Mouse (Mus musculus): ENCODE data around the gene Ttc13. TPM values are rescaled to one million over a fixed set of nuclear protein-coding genes. Genes with fewer than 3 reads are reported as not detected.
A peak's percentile ranks its signal among the peaks of the same experiment; 100 is the strongest.

Ttc13 gene
- polyA plus RNA-seq, 1 experiment from 2014 or later = 34.7 TPM

GRCm38 (mm10) chr8:124715736-124716135 is 6.0 kb downstream of the Ttc13 start:
- Histone ChIP-seq H3K4me2 (ENCODE audit: low read depth, low read length) (no peak overlapping the region), H3K36me3 (ENCODE audit: control insufficient read depth, insufficient read depth, low read length) (peaks cover 8% of the 10 kb centered on the region; the same call in 1 of the 2 replicates), H3K9ac (ENCODE audit: low read depth, low read length) (no peak overlapping the region), H3K27me3 (replicated peaks; ENCODE audit: control insufficient read depth, insufficient read depth, low read length) (no peaks in the 10 kb centered on the region), H3K27ac (ENCODE audit: low read length) (no peak overlapping the region), H3K4me1 (ENCODE audit: control insufficient read depth, insufficient read depth, low read length) (peaks cover 3% of the 10 kb centered on the region), H3K9me3 (ENCODE audit: control insufficient read depth, low read length) (no peaks in the 10 kb centered on the region), H3K4me3 (ENCODE audit: low read length) (no peak overlapping the region)
- peak; percentile 57; the same call in 1 of the 2 replicates for ATAC-seq
- WGBS = 81% methylated on average over 8 of the region's 8 CpGs

GRCm38 (mm10) chr8:124713207-124713606 is 8.6 kb downstream of the Ttc13 start:
- Histone ChIP-seq H3K36me3 (ENCODE audit: control insufficient read depth, insufficient read depth, low read length) (peaks cover 10% of the 10 kb centered on the region; the same call in 1 of the 2 replicates), H3K27me3 (replicated peaks; ENCODE audit: control insufficient read depth, insufficient read depth, low read length) (no peaks in the 10 kb centered on the region), H3K9ac (ENCODE audit: low read depth, low read length) (no peak overlapping the region), H3K9me3 (ENCODE audit: control insufficient read depth, low read length) (no peaks in the 10 kb centered on the region), H3K4me3 (ENCODE audit: low read length) (no peak overlapping the region), H3K4me1 (ENCODE audit: control insufficient read depth, insufficient read depth, low read length) (no peaks in the 10 kb centered on the region), H3K27ac (ENCODE audit: low read length) (no peak overlapping the region), H3K4me2 (ENCODE audit: low read depth, low read length) (no peak overlapping the region)
- whole genome bisulfite sequencing = 90% methylated on average over 6 of the region's 6 CpGs
- ATAC-seq = no peak

- no peaks in the 10 kb centered on the region for H3K9me3 ChIP-seq (ENCODE audit: control insufficient read depth, low read length)
- H3K4me1 ChIP-seq (ENCODE audit: control insufficient read depth, insufficient read depth, low read length) = 0 out of 2 replicates have a peak, but pooled peaks cover 4% of the 10 kb centered on the region
- no peak overlapping the region for H3K4me2 ChIP-seq (ENCODE audit: low read depth, low read length)
- H3K36me3 ChIP-seq (ENCODE audit: control insufficient read depth, insufficient read depth, low read length) = 0 out of 2 replicates have a peak, but pooled peaks cover 3% of the 10 kb centered on the region
- no peak overlapping the region for H3K4me3 ChIP-seq (ENCODE audit: low read length)
- no peaks in the 10 kb centered on the region for H3K27me3 ChIP-seq (replicated peaks; ENCODE audit: control insufficient read depth, insufficient read depth, low read length)
- no peak overlapping the region for H3K27ac ChIP-seq (ENCODE audit: low read length)
- H3K9ac ChIP-seq (ENCODE audit: low read depth, low read length) = no peak overlapping the region
- WGBS = 89% methylated on average over 8 of the region's 8 CpGs
- peak; percentile 79 for ATAC-seq
These were observed 16.0 kb downstream of the Ttc13 start for GRCm38 (mm10) chr8:124705823-124706222.

- Histone ChIP-seq H3K27me3 (replicated peaks; ENCODE audit: control insufficient read depth, insufficient read depth, low read length) (no peaks in the 10 kb centered on the region), H3K36me3 (ENCODE audit: control insufficient read depth, insufficient read depth, low read length) (no peaks in the 10 kb centered on the region), H3K4me2 (ENCODE audit: low read depth, low read length) (no peak overlapping the region), H3K4me3 (ENCODE audit: low read length) (no peak overlapping the region), H3K9ac (ENCODE audit: low read depth, low read length) (no peak overlapping the region), H3K9me3 (ENCODE audit: control insufficient read depth, low read length) (no peaks in the 10 kb centered on the region), H3K4me1 (ENCODE audit: control insufficient read depth, insufficient read depth, low read length) (0 out of 2 replicates have a peak, but pooled peaks cover 4% of the 10 kb centered on the region), H3K27ac (ENCODE audit: low read length) (no peak overlapping the region)
- ATAC-seq = no peak
- 86% methylated on average over 4 of the region's 4 CpGs for WGBS
These were observed 17.4 kb downstream of the Ttc13 start for GRCm38 (mm10) chr8:124704376-124704775.

GRCm38 (mm10) chr8:124703526-124703925 is 18.3 kb downstream of the Ttc13 start:
- H3K36me3 ChIP-seq (ENCODE audit: control insufficient read depth, insufficient read depth, low read length) = no peaks in the 10 kb centered on the region
- no peak overlapping the region for H3K9ac ChIP-seq (ENCODE audit: low read depth, low read length)
- H3K9me3 ChIP-seq (ENCODE audit: control insufficient read depth, low read length) = no peaks in the 10 kb centered on the region
- H3K27ac ChIP-seq (ENCODE audit: low read length) = no peak overlapping the region
- 0 out of 2 replicates have a peak, but pooled peaks cover 4% of the 10 kb centered on the region for H3K4me1 ChIP-seq (ENCODE audit: control insufficient read depth, insufficient read depth, low read length)
- no peak for ATAC-seq
- H3K4me2 ChIP-seq (ENCODE audit: low read depth, low read length) = no peak overlapping the region
- no peaks in the 10 kb centered on the region for H3K27me3 ChIP-seq (replicated peaks; ENCODE audit: control insufficient read depth, insufficient read depth, low read length)
- 61% methylated on average over 4 of the region's 4 CpGs for WGBS
- no peak overlapping the region for H3K4me3 ChIP-seq (ENCODE audit: low read length)

GRCm38 (mm10) chr8:124702183-124702582 is 19.6 kb downstream of the Ttc13 start:
- ATAC-seq = no peak
- no peak overlapping the region for H3K27ac ChIP-seq (ENCODE audit: low read length)
- no peaks in the 10 kb centered on the region for H3K27me3 ChIP-seq (replicated peaks; ENCODE audit: control insufficient read depth, insufficient read depth, low read length)
- no peaks in the 10 kb centered on the region for H3K36me3 ChIP-seq (ENCODE audit: control insufficient read depth, insufficient read depth, low read length)
- 0 out of 2 replicates have a peak, but pooled peaks cover 4% of the 10 kb centered on the region for H3K4me1 ChIP-seq (ENCODE audit: control insufficient read depth, insufficient read depth, low read length)
- no peak overlapping the region for H3K4me2 ChIP-seq (ENCODE audit: low read depth, low read length)
- no peak overlapping the region for H3K4me3 ChIP-seq (ENCODE audit: low read length)
- no peaks in the 10 kb centered on the region for H3K9me3 ChIP-seq (ENCODE audit: control insufficient read depth, low read length)
- WGBS = 91% methylated on average over 3 of the region's 3 CpGs
- H3K9ac ChIP-seq (ENCODE audit: low read depth, low read length) = no peak overlapping the region

GRCm38 (mm10) chr8:124701023-124701422 is 20.8 kb downstream of the Ttc13 start:
- H3K9ac ChIP-seq (ENCODE audit: low read depth, low read length) = no peak overlapping the region
- H3K9me3 ChIP-seq (ENCODE audit: control insufficient read depth, low read length) = no peaks in the 10 kb centered on the region
- no peaks in the 10 kb centered on the region for H3K36me3 ChIP-seq (ENCODE audit: control insufficient read depth, insufficient read depth, low read length)
- 80% methylated on average over 9 of the region's 9 CpGs for WGBS
- no peak overlapping the region for H3K4me2 ChIP-seq (ENCODE audit: low read depth, low read length)
- H3K27ac ChIP-seq (ENCODE audit: low read length) = no peak overlapping the region
- peaks cover 3% of the 10 kb centered on the region; the same call in 1 of the 2 replicates for H3K4me1 ChIP-seq (ENCODE audit: control insufficient read depth, insufficient read depth, low read length)
- no peak overlapping the region for H3K4me3 ChIP-seq (ENCODE audit: low read length)
- ATAC-seq = no peak
- H3K27me3 ChIP-seq (replicated peaks; ENCODE audit: control insufficient read depth, insufficient read depth, low read length) = no peaks in the 10 kb centered on the region

- no peak for ATAC-seq
- Histone ChIP-seq H3K4me1 (ENCODE audit: control insufficient read depth, insufficient read depth, low read length) (peaks cover 5% of the 10 kb centered on the region; the same call in 1 of the 2 replicates), H3K36me3 (ENCODE audit: control insufficient read depth, insufficient read depth, low read length) (no peaks in the 10 kb centered on the region), H3K4me2 (ENCODE audit: low read depth, low read length) (no peak overlapping the region), H3K27me3 (replicated peaks; ENCODE audit: control insufficient read depth, insufficient read depth, low read length) (no peaks in the 10 kb centered on the region), H3K4me3 (ENCODE audit: low read length) (no peak overlapping the region), H3K9me3 (ENCODE audit: control insufficient read depth, low read length) (no peaks in the 10 kb centered on the region), H3K27ac (ENCODE audit: low read length) (no peak overlapping the region), H3K9ac (ENCODE audit: low read depth, low read length) (no peak overlapping the region)
- 91% methylated on average over 5 of the region's 5 CpGs for WGBS
These were observed 21.5 kb downstream of the Ttc13 start for GRCm38 (mm10) chr8:124700271-124700670.

GRCm38 (mm10) chr8:124695424-124696100 is 26.2 kb downstream of the Ttc13 start:
- ATAC-seq = peak; percentile 93
- Histone ChIP-seq H3K4me1 (ENCODE audit: control insufficient read depth, insufficient read depth, low read length) (peaks cover 11% of the 10 kb centered on the region), H3K4me2 (ENCODE audit: low read depth, low read length) (no peak overlapping the region), H3K27me3 (replicated peaks; ENCODE audit: control insufficient read depth, insufficient read depth, low read length) (no peaks in the 10 kb centered on the region), H3K36me3 (ENCODE audit: control insufficient read depth, insufficient read depth, low read length) (peaks cover 3% of the 10 kb centered on the region; the same call in 1 of the 2 replicates), H3K9ac (ENCODE audit: low read depth, low read length) (no peak overlapping the region), H3K27ac (ENCODE audit: low read length) (peak overlapping the region; percentile 45), H3K9me3 (ENCODE audit: control insufficient read depth, low read length) (no peaks in the 10 kb centered on the region), H3K4me3 (ENCODE audit: low read length) (no peak overlapping the region)
- WGBS = 77% methylated on average over 22 of the region's 22 CpGs
